Mouse (Mus musculus) T-cell, adult 66 days (primary cell): Measurements from ENCODE around the gene Sec31a. TPM values are rescaled to one million over a fixed set of nuclear protein-coding genes. Genes with fewer than 3 reads are reported as not detected.

Source experiments
- total RNA-seq, 2 experiments: library from RNA; stranded (reverse); gene quantifications; 3 replicates in 1 of 2; 4 replicates in 1 of 2; pipeline ENCODE4 v1.2.4; 2023

Gene Sec31a
- 100 to 1,000 TPM; 141 to 154 TPM for total RNA-seq

DNA sequence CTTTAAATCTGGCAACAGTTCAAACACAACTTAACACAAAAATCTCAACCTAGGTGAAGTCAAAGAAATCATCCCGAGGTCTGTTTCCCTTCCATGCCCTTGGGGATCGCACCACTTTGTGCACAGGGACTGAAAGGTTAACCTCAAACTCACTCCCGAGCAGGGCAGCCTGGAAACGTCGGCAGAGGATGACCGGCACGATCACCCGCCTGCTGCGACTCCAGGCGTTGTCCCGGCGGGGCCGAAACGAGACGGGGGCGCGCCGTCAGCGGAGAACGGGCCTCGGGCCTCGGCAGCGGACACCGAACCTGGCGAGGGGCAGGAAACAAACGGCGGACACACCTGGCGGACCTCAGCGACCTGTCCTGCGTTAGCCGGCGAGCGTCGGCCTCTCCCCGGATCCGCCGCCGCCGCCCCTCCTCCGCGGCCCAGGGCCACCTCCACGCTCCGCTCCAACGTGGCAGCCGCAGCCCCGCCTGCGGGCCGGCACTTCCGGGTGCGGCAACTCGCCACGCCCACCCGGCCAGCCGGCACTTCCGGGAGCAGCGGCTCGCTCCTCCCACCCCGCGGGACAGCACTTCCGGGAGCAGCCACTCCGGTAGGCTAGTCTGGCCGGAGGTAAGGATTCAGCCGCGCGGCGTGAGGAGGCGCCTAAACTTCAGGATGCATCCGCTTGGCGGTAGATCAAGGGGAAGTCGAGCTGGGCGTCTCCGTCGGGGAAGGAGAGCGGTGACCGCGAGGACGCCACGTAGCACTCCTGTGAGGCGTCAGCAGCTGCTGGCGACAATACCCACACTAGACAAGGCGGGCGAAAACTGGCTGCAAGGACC, at the start of gene Sec31a:
Sec31a (minus strand) TSS at position 474 of the 830 bp plus-strand sequence.

Other genes with a start within 250 kb of the Sec31a start
- gene Lin54, start 84.4 kb upstream of the Sec31a start, total RNA-seq: 10 to 100 TPM; 20.0 to 26.2 TPM
- 10 to 100 TPM; 63.7 to 71.0 TPM for gene Cops4, start 102.1 kb upstream of the Sec31a start, total RNA-seq
- 10 to 100 TPM; 35.9 to 78.5 TPM for gene Plac8, start 156.0 kb upstream of the Sec31a start, total RNA-seq